In genomic region chr19:44931454-44931759, GRCm38 (mm10) we compare ENCODE assay signal across 7 mouse cellular contexts. TPM values are rescaled to one million over a fixed set of nuclear protein-coding genes. Genes with fewer than 3 reads are reported as not detected.
A peak's percentile ranks its signal among the peaks of the same experiment; 100 is the strongest.
DNase-seq lines count a peak whose midpoint lies in the region; ATAC-seq lines count a peak whose summit lies in the region.

No protein-coding gene starts in this region.

- DNase-seq in adrenal gland, postnatal 14 days, result peak; percentile 95
- peak; percentile 95 for DNase-seq in embryonic facial prominence, embryonic 11.5 days (ENCODE audit: low spot score)
- DNase-seq in heart, adult 11 months, result peak; percentile 99
- peak; percentile 88 for DNase-seq in kidney, adult 18-20 months
- DNase-seq in limb, embryonic 10.5 days (ENCODE audit: low spot score), result peak; percentile 88
- DNase-seq in skeletal muscle tissue, adult 2 months (ENCODE audit: low read depth, low spot score), result peak; percentile 77

- H3K4me1 ChIP-seq in embryonic facial prominence, embryonic 11.5 days (ENCODE audit: control insufficient read depth, insufficient read depth, low read length), result no peaks in the 10 kb centered on the region
- peaks cover 55% of the 10 kb centered on the region for H3K4me1 ChIP-seq in limb, embryonic 10.5 days
- peaks cover 15% of the 10 kb centered on the region for H3K4me1 ChIP-seq in midbrain, embryonic 12.5 days

- H3K4me3 ChIP-seq in embryonic facial prominence, embryonic 11.5 days (ENCODE audit: low read depth, low read length), result peak overlapping the region; percentile 99
- peak overlapping the region; percentile 94 for H3K4me3 ChIP-seq in limb, embryonic 10.5 days
- peak overlapping the region; percentile 89 for H3K4me3 ChIP-seq in midbrain, embryonic 12.5 days

- ATAC-seq in embryonic facial prominence, embryonic 11.5 days (replicated peaks; ENCODE audit: insufficient number of reproducible peaks, low FRiP score, low TSS enrichment, low read depth), result peak; percentile 87
- peak; percentile 94 for ATAC-seq in midbrain, embryonic 12.5 days (ENCODE audit: low FRiP score, low read depth)

- peaks cover 5% of the 10 kb centered on the region for H3K36me3 ChIP-seq in embryonic facial prominence, embryonic 11.5 days (replicated peaks; ENCODE audit: control insufficient read depth, insufficient read depth, low read depth, low read length)
- peaks cover 34% of the 10 kb centered on the region for H3K36me3 ChIP-seq in limb, embryonic 10.5 days
- H3K36me3 ChIP-seq in midbrain, embryonic 12.5 days, result peaks cover 19% of the 10 kb centered on the region

- H3K27ac ChIP-seq in embryonic facial prominence, embryonic 11.5 days (replicated peaks; ENCODE audit: low read depth, low read length), result peak overlapping the region; percentile 75
- H3K27ac ChIP-seq in limb, embryonic 10.5 days, result peak overlapping the region; percentile 96
- H3K27ac ChIP-seq in midbrain, embryonic 12.5 days (replicated peaks), result peak overlapping the region; percentile 72

- peak overlapping the region; percentile 57 for H3K4me2 ChIP-seq in embryonic facial prominence, embryonic 11.5 days (ENCODE audit: low read depth, low read length)
- H3K4me2 ChIP-seq in midbrain, embryonic 12.5 days (replicated peaks), result peak overlapping the region; percentile 59

- WGBS in embryonic facial prominence, embryonic 11.5 days, result 0% methylated on average over 15 of the region's 18 CpGs
- under 1% methylated on average over 18 of the region's 18 CpGs for WGBS in limb, embryonic 10.5 days
- WGBS in midbrain, embryonic 12.5 days, result under 1% methylated on average over 18 of the region's 18 CpGs

- no peaks in the 10 kb centered on the region for H3K9me3 ChIP-seq in embryonic facial prominence, embryonic 11.5 days (replicated peaks; ENCODE audit: control insufficient read depth, low read length)
- no peaks in the 10 kb centered on the region for H3K9me3 ChIP-seq in limb, embryonic 10.5 days (replicated peaks)
- no peaks in the 10 kb centered on the region for H3K9me3 ChIP-seq in midbrain, embryonic 12.5 days

- H3K27me3 ChIP-seq in embryonic facial prominence, embryonic 11.5 days (ENCODE audit: control insufficient read depth, insufficient read depth, low read length), result no peaks in the 10 kb centered on the region
- no peaks in the 10 kb centered on the region for H3K27me3 ChIP-seq in limb, embryonic 10.5 days (ENCODE audit: low read depth, poor library complexity, severe bottlenecking)
- H3K27me3 ChIP-seq in midbrain, embryonic 12.5 days, result peaks cover 20% of the 10 kb centered on the region

- H3K9ac ChIP-seq in embryonic facial prominence, embryonic 11.5 days (replicated peaks; ENCODE audit: low read length), result peak overlapping the region; percentile 90
- peak overlapping the region; percentile 74 for H3K9ac ChIP-seq in midbrain, embryonic 12.5 days (replicated peaks)

RNA-seq across cellular contexts. Expression of gene Slf2, which starts 0.5 kb away (rescaled TPM):
- 24.2 and 28.2 TPM in 2 replicates for total RNA-seq in adrenal gland, postnatal 14 days (2021)
- polyA plus RNA-seq in embryonic facial prominence, embryonic 11.5 days (2014; fragmentation: Nextera tagmentation; extraction: Ambion mirVana), result 52.2 and 57.3 TPM in 2 replicates
- polyA plus RNA-seq in limb, embryonic 10.5 days (2016; fragmentation: Nextera tagmentation; extraction: Ambion mirVana), result 52.1 and 54.0 TPM in 2 replicates
- polyA plus RNA-seq in midbrain, embryonic 12.5 days (2016; fragmentation: Nextera tagmentation; extraction: Ambion mirVana), result 40.7 and 42.9 TPM in 2 replicates

RNA-seq across cellular contexts. Expression of gene Sema4g, which starts 57.5 kb away (rescaled TPM):
- total RNA-seq in adrenal gland, postnatal 14 days (2021), result 8.4 and 29.7 TPM in 2 replicates
- polyA plus RNA-seq in embryonic facial prominence, embryonic 11.5 days (2014; fragmentation: Nextera tagmentation; extraction: Ambion mirVana), result 4.5 TPM in 2 replicates
- 3.4 and 5.4 TPM in 2 replicates for polyA plus RNA-seq in limb, embryonic 10.5 days (2016; fragmentation: Nextera tagmentation; extraction: Ambion mirVana)
- 8.8 TPM in 2 replicates for polyA plus RNA-seq in midbrain, embryonic 12.5 days (2016; fragmentation: Nextera tagmentation; extraction: Ambion mirVana)

Comparison
In these comparisons a context has a peak if more than half of its experiments do, and no peak if none do; other contexts are left out.
1. Peak in every context shown above with its lines: DNase-seq, ATAC-seq, H3K4me3 ChIP-seq and H3K27ac ChIP-seq.